Mouse (Mus musculus): ENCODE measurements around the gene Soga3.

The Soga3 gene

GRCm38 (mm10) chr10:29143566-29144335, at the start of gene Soga3:
Gene Soga3 (plus strand): TSS chr10:29143839.
- DNase-seq (ENCODE audit: low spot score) = peak; percentile 9

DNA sequence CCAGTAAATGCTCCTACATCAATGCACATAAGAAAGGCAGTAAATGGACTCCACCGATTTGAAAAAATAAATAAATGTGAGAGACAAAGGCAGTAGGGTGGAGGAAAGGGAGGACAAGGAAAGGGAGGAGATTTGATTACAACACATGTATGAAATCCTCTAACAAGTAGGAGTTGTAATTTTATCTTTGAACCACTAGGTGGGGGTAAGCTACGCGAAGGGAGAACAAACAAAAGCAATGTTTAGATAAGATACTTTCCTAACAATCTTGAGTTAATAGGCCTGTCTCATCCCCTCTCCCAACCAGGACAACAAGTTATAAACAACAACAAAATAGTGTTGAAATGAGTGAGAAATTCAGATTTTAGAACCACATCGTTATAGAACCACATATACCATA, 36.7 kb upstream of the Soga3 start:
- no peak for DNase-seq (ENCODE audit: low spot score)

DNA sequence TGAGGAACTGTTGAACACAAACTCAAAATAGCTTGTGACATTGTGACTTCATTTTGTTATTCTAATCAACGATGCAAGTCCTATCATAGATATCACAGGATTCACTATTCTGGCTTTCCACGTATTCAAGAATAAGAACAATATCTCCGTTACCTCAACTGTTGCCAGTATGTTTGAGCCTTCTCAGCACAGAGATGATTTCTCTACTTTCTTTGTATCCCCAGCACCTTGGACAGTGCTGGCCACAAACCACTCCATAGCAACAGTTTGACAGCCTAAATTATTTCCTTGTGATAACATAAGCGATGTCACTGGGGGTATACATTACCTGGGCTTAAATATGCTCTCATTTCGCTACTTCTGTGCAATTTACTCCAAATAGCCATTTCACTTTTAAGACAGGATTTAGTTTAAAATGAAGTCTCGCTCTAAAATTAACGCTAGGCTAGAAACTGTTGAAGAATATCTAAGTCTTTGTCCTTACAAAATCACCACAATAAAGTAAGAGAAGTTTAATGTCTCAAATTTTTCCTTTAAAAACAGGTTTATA, 1.0 kb upstream of the Soga3 start:
- DNase-seq (ENCODE audit: low spot score) = no peak

DNA sequence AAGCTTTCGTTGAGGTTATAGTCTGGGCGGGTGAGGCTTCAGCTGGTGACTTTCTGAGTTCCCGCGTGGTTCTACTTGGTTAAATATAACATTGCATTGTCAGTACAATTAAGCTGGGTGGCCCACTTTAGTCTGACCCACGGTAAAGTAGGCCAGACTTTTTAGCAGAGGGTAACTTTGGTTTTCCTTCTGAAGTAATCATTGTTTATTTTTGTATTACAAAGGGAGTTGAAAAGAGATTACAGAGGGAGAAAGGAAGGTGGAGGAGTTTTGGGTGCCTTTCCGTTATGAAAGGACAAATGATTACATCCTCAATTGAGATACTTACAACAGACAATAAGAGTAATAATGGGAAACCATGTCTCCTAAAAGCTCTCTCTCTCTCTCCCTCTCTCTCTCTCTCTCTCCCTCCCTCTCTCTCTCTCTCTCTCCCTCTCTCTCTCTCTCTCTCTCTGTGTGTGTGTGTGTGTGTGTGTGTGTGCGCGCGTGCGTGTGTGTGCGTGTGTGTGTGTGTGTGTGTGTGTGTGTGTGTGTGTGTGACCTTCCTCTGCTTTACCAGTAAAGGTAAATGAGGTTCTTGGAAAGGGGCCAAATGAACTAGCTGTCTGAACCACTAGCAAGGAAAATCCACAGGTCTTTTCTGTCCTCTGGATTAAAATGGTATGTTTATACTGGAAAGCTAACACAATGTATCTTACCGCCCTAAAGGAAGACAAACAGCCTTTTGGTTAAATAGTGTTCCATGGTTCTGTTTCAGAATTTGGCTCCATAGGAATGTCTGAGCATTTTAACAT, 1.2 kb downstream of the Soga3 start:
- DNase-seq (ENCODE audit: low spot score) = no peak

DNA sequence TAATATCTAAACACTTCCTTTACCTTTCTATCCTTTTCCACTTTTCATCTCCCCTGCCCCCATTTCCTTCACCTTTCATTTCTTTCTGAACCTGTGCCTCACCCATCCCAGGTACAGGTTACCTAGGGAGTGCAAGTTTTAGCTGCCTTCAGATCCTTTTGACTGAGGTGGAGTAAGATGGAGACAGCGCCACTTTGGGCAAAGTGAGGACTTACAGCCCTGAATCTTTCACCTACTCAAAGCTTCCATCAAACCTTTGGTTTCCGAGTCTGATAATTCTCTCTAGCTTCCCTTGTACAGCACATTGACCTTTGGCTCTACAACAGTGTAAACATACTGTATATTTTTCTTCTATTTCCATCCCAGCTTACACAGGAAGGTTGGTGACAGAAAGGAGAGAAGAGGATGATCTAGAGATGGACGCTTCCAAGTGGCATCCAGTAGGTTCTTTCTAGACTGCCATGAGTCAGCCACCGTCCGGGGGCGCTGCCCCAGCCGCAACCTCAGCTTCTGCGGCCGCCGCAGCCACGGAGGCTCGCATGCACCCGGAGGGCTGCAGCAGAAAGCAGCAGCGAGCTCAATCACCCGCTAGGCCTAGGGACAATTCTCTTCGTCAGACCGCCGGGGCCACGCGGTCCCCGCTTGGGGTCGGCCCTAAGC, 2.7 kb downstream of the Soga3 start:
- DNase-seq (ENCODE audit: low spot score) = no peak

DNA sequence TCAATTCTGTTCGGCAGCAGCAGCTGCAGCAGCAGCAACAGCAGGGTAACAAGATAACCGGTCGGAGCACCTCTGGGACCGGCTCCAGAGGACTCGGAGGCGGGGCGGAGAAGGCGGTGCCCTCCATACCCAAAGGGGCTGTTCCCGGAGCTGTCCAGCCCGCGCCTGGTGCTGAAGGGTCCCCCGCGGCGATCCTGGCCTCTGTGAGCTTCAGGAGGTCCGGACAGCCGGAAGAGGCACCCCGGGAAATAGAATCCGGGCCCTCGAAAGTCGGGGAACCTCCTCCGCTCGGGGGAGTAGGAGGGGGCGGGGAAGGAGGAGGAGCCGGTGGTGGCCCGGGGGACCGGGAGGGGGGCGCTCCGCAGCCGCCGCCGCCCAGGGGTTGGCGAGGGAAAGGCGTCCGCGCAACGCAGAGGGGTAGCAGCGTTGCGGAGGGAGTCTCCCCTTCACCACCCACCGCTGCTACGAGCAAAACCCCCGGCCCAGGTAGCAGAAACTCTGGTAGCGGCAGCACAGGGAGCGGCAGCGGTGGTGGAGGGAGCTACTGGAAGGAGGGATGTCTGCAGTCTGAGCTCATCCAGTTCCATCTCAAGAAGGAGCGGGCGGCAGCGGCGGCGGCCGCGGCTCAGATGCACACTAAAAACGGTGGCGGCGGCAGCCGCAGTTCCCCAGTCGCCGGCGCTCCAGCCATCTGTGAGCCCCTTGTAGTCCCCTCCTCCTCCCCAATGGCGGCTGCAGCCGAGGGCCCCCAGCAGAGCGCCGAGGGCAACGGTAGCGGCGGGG, 3.4 kb downstream of the Soga3 start:
- DNase-seq (ENCODE audit: low spot score) = peak; percentile 80

DNA sequence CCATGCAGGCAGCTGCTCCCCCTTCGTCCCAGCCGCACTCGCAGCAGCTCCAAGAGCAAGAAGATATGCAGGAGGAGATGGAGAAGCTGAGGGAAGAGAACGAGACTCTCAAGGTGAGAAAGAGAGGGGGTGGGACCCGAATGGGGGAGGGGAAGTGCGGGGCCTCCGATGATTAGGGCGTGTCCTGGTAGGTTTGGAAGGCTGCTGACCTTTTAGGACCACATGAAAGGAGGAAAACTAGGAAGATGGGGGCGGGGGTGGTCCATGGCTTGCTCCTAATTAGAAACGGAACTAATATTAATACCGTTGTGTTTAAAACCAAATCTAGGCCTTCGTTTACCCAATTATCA, 4.0 kb downstream of the Soga3 start:
- DNase-seq (ENCODE audit: low spot score) = peak; percentile 1

DNA sequence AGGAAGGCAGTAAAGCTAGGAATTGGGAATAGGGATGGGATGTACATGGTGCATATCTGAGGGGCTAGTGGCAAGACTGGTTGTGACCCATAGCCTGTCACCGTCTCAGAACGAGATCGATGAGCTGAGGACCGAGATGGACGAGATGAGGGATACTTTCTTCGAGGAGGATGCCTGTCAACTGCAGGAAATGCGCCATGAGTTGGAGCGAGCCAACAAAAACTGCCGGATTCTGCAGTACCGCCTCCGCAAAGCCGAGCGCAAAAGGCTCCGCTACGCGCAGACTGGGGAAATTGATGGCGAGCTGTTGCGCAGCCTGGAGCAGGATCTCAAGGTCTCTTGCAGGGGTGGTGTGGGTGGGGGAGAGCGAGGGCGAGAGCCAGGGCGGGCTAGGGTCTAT, 4.4 kb downstream of the Soga3 start:
- DNase-seq (ENCODE audit: low spot score) = no peak

DNA sequence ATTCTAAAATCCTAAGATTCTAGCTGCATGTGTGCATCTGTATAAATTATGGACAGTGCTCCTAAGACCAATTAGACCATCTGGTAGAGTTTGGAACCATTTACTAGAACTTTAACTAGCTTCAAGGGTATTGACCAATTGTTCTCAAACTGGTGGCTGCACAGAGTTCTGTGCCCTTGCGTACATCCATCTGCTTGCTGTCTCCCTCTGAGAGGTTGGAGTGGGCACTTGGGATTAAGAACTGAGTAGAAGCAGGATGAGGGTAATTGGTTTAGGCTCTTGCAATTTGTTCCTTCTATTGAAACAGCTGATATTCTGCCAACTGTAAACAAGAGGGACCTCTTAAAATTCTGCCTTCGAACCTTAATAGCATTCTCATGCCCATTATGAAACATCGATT, 11.7 kb downstream of the Soga3 start:
- DNase-seq (ENCODE audit: low spot score) = no peak

GRCm38 (mm10) chr10:29161664-29162063, 18.0 kb downstream of the Soga3 start:
- DNase-seq (ENCODE audit: low spot score) = no peak

- no peak for DNase-seq (ENCODE audit: low spot score)
Measured at GRCm38 (mm10) chr10:29173778-29174177, 30.1 kb downstream of the Soga3 start.

GRCm38 (mm10) chr10:29175656-29176055, 32.0 kb downstream of the Soga3 start:
- no peak for DNase-seq (ENCODE audit: low spot score)

- no peak for DNase-seq (ENCODE audit: low spot score)
Measured at GRCm38 (mm10) chr10:29176881-29177280, 33.2 kb downstream of the Soga3 start.

- no peak for DNase-seq (ENCODE audit: low spot score)
Measured at GRCm38 (mm10) chr10:29178003-29178402, 34.4 kb downstream of the Soga3 start.

GRCm38 (mm10) chr10:29180210-29180609, 36.6 kb downstream of the Soga3 start:
- DNase-seq (ENCODE audit: low spot score) = no peak

DNA sequence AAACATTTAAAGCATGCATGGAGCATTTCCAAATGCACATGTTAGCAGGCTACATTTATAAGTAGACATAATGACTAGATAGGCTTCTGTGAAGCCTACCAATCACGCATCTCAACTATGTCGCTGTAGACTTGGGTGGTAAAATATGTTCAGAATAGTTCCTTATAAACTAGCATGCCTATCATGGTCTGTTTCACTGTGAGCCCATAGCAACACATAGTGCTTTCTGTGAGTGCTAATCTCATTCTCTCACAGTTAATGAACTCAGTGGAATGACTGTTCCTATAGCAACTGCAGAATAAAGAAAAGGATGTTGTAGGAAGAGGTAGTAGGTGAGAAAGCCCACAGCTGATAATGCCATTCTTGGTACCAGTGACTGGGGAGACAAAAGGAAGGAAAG, 37.4 kb downstream of the Soga3 start:
- DNase-seq (ENCODE audit: low spot score) = no peak

DNA sequence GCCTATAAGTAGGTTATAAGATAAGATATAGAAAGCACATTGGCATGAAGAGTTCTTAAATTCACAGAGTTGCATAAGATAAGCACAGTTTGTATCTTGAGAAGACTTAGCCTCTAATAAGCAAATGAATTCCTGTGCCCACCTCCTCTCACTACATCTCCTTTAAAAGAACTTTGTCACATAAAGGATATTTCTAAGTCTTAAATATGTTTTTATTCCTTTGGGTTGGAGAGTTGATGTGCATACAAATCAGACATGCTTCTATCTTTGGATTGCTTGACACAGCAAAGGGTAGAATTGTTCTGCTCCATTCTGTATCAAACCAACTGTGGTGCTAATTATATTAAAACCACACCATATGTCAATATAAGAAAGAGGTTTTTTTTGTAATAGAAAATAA, 50.1 kb downstream of the Soga3 start:
- no peak for DNase-seq (ENCODE audit: low spot score)

DNA sequence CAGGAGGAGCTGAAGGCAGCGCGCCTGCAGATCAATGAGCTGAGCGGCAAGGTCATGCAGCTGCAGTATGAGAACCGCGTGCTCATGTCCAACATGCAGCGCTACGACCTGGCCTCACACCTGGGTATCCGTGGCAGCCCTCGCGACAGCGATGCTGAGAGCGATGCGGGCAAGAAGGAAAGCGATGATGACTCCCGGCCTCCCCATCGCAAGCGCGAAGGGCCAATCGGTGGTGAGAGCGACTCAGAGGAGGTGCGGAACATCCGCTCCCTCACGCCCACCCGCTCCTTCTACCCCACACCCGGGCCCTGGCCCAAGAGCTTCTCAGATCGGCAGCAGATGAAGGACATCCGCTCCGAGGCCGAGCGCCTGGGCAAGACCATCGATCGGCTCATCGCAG, 53.2 kb downstream of the Soga3 start:
- no peak for DNase-seq (ENCODE audit: low spot score)

DNA sequence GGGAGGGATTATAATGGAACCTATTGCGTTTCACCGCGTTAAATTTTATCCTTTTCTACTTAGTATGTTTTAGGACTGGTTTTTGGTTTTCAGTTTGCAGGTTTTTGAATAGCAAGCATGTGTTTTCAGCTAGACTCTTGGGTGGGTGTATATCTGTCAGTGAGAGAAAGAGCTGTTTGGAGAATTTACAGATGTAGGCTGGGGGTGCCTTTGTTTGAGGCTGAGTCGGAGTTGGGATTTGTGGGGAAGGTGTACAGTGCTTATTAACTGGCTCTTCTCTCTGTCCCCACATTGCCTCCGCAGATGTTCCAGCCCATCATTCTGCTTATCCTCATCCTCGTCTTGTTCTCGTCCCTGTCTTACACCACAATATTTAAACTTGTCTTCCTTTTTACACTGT, 55.0 kb downstream of the Soga3 start, which contains the start of gene Gm49353:
TSS of gene Gm49353 (plus strand) at position 313 of the 400 bp plus-strand sequence.
- no peak for DNase-seq (ENCODE audit: low spot score)

DNA sequence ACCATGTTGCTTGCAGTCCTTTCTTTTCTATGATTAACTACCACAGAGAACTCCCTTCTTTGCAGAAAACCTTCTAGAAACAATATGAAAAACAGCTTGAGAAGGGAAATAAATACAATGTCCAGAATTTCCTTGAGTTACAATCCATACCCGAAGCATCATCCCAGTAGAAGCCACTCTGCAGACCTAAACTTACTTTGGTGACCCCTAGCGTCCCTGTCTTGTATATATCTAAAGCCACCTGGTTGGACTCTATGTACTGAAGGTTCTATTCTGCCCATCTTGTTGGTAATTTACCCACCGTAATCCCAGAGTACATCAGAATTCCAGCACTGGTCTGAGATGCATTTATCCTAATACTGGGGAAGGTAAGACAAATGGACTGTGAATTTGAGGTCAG, 56.2 kb downstream of the Soga3 start:
- no peak for DNase-seq (ENCODE audit: low spot score)

DNA sequence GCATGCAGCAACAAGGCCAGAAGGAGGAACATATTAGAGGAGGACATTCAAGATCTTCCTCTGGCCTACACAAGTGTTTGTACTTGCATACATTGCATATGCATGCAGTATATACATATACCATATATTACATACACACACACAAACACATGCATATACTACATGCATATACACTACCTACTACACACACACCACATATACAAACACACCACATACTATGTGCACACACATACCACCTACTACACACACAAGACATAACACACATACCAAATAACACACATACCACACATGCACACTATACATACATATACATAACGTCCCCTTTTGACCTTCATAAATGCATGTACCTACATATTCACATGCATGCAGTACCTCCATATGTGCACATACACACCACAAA, 57.0 kb downstream of the Soga3 start:
- DNase-seq (ENCODE audit: low spot score) = no peak

DNA sequence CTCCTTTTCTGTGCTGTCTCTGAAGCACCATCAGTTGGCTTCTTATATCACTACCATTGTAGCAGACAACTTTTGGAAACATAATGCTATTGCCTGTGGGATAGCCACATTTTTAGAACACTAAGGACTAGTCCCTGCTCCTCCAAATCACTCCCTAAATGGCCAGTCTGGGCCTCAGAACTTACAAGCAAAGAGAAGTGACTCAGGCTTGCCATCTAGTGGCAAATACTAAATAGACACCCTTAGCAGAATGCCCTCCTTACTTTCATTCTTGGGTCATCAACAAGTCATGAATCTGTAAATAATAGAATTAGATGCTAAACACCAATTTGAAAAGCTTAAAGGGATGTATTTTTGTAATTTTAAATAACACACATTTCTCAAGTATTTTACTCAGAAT, 63.1 kb downstream of the Soga3 start:
- DNase-seq (ENCODE audit: low spot score) = no peak
